Mouse (Mus musculus): Measurements from ENCODE around the gene Ndufa9. TPM values are rescaled to one million over a fixed set of nuclear protein-coding genes. Genes with fewer than 3 reads are reported as not detected.

Ndufa9 gene
- total RNA-seq (2022) = 100 to 1,000 TPM; 719 to 786 (median 769) TPM

GRCm38 (mm10) chr6:126848712-126849704, at the start of gene Ndufa9:
Gene Ndufa9, minus strand, starts transcription at chr6:126849136.
- DNase-seq (ENCODE audit: low spot score) = peak; percentile 95

DNA sequence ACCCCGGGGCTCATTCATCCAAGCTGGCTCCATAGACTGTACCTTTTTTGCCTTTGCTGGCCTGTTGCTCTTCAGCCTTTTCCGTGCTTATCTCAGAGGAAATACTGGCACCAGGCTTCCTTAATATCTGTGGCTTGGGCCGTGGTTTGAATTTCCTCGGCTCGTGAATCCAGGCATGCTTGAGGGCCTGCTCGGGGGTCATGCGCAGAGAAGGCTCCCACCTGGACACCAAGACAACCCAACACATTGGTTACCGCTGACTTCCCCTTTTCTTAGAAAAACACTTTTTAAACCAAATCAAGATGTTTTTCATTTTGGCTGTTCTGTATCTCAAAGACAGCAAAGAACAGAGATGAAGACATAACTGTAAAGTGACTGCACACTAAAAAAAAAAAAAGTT, 28.2 kb upstream of the Ndufa9 start:
- DNase-seq (ENCODE audit: low spot score) = no peak

- DNase-seq (ENCODE audit: low spot score) = no peak
These were observed 3.9 kb upstream of the Ndufa9 start, which contains the start of gene Akap3 for GRCm38 (mm10) chr6:126852881-126853280. Gene Akap3, plus strand, starts transcription at chr6:126853098.

DNA sequence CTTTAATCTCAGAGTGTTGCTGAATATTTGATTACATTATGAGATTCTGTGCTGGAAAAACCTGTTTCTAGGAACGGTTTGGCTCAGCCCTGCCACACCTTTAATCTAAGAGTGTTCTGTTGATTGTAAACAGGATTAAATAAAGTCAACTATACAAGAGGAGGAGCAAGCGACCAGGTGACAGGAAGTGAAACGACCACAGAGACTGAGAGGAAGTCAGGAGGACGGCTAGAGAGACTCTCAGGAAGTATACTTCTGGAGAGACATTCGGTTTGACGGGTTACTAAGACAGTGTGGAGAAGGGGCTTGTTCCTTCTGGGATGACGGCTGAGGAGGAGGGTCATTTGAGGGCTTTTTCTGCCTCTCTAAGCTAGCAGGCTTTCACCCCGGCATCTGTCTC, 12.3 kb downstream of the Ndufa9 start:
- no peak for DNase-seq (ENCODE audit: low spot score)

GRCm38 (mm10) chr6:126823087-126823486, 25.8 kb downstream of the Ndufa9 start:
- DNase-seq (ENCODE audit: low spot score) = no peak

GRCm38 (mm10) chr6:126816338-126816737, 32.6 kb downstream of the Ndufa9 start:
- no peak for DNase-seq (ENCODE audit: low spot score)

GRCm38 (mm10) chr6:126815206-126815750, 33.7 kb downstream of the Ndufa9 start:
- DNase-seq (ENCODE audit: low spot score) = no peak

- no peak for DNase-seq (ENCODE audit: low spot score)
These were observed 37.5 kb downstream of the Ndufa9 start for GRCm38 (mm10) chr6:126811481-126811880.

GRCm38 (mm10) chr6:126808561-126808960, 40.4 kb downstream of the Ndufa9 start:
- DNase-seq (ENCODE audit: low spot score) = no peak

DNA sequence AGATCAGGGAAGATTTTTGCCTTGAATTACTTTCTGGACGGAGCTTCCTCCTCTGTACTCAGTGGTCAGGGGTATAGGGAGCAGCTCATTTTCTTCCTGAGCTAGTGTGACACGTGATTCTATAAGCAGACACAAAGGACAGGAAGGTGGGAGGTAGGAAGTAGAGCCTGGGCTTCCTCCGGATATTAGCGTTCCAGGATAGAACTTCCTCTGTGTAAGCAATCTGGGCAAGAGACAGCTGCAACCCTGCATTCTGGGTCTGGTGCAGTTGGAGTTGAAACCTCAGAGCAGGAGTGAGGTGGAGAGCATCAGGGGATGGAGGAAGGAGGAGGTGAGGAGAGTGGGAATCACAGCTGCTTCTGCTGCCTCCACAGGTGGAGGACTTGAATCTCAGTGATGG, 40.8 kb downstream of the Ndufa9 start:
- DNase-seq (ENCODE audit: low spot score) = peak; percentile 16

GRCm38 (mm10) chr6:126806783-126807182, 42.2 kb downstream of the Ndufa9 start:
- DNase-seq (ENCODE audit: low spot score) = no peak

GRCm38 (mm10) chr6:126802946-126803345, 46.0 kb downstream of the Ndufa9 start:
- DNase-seq (ENCODE audit: low spot score) = no peak

- no peak for DNase-seq (ENCODE audit: low spot score)
These were observed 54.2 kb downstream of the Ndufa9 start for GRCm38 (mm10) chr6:126794751-126795150.

DNA sequence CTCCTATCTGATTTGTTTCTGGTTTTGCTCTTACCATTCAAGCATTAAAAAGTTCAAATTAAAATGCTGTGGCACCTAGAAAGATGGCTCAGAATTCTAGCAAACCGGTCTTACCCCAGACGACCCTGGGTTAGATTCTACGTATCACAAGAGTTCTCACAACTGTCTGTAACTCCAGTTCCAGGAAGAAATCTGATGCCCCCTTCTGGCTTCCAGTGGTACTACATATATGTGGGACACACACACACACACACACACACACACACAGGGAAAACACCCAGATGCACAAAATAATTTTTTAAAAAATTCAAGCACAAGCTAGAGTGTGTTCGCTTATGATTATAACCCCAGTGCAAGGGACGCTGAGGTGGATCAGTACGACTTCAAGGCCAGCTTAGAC, 55.2 kb downstream of the Ndufa9 start:
- no peak for DNase-seq (ENCODE audit: low spot score)

GRCm38 (mm10) chr6:126791964-126792363, 57.0 kb downstream of the Ndufa9 start:
- DNase-seq (ENCODE audit: low spot score) = peak; percentile 11

DNA sequence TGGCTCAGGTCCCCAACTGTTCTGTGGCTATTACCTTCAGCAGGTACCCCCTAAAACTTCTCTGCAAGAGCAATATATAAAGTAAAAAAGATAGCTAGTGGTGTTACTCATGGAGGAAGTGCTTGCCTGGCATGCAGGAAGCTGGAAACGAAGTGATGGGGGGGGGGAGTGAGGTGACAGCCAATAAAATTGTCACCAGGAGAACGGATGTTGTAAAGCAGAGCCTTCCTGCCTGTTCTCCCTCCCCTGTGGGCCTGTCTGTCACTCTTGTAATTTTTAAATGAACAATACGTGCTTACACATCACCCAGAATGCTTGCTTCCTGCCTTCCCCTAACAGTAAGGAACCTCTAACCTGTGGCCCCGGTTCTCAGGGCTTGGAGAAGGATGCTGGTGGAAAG, 57.4 kb downstream of the Ndufa9 start:
- no peak for DNase-seq (ENCODE audit: low spot score)

GRCm38 (mm10) chr6:126788863-126789262, 60.1 kb downstream of the Ndufa9 start:
- DNase-seq (ENCODE audit: low spot score) = no peak

- DNase-seq (ENCODE audit: low spot score) = no peak
These were observed 64.7 kb downstream of the Ndufa9 start for GRCm38 (mm10) chr6:126784206-126784605.

GRCm38 (mm10) chr6:126783651-126784066, 65.3 kb downstream of the Ndufa9 start:
- DNase-seq (ENCODE audit: low spot score) = no peak

GRCm38 (mm10) chr6:126783056-126783455, 65.9 kb downstream of the Ndufa9 start:
- DNase-seq (ENCODE audit: low spot score) = no peak

- DNase-seq (ENCODE audit: low spot score) = no peak
These were observed 71.0 kb downstream of the Ndufa9 start for GRCm38 (mm10) chr6:126777889-126778288.

DNA sequence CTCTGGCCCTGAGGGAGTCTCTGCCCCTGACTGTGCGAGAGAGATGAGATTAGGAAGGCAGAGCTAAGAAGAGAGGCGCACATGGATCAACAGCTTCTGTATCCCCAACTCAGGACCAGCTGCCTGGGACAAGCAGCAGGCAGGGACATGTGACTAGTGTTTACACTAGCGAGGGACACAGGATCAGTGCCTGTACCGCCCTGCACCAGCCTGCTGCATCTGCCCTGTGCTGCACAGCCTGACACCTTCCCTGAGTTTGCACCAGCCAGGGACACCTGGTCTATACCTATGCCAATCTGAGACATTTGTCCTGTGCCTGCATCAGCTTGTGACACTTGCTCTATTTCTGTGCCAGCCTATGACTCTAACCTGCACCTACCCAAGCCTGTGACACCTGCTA, 75.1 kb downstream of the Ndufa9 start:
- DNase-seq (ENCODE audit: low spot score) = no peak

DNA sequence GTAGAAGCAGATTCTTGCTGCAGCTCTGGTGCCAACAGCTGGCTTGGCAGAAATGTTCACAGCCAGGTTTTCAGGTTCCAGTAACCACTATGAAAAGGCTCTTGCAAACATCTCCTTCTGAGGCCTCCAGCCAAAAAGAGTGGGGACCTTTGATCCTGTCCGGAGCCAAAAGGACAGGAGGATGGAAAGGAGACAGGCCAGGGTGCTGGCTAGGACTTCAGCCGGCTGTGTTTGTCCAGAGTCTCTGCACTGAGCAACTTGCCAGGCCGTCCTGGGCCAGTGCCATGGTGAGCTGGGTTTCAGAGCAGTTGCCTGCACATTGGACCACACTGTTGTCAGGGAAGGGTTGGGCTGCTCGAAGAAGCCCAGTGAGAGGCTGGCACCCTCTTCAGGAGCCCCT, 76.6 kb downstream of the Ndufa9 start:
- no peak for DNase-seq (ENCODE audit: low spot score)

Data from heart, adult 8-10 months (tissue).